Mouse (Mus musculus) thymus, adult 2 months (tissue): ENCODE results near the gene Tmem59.

ENCODE experiments used
- CTCF ChIP-seq: fragments of 200-500 bp; IDR thresholded peaks from 2 replicates; pipeline ENCODE4 v1.5.1; 2012; ENCODE audit warnings: mild to moderate bottlenecking, control low read depth, low read length, moderate library complexity, borderline replicate concordance; ENCODE audit not compliant: control insufficient read depth, poor library complexity, insufficient read depth; ENCODE audit errors: extremely low read depth
- POLR2A ChIP-seq: fragments of 200-500 bp; IDR thresholded peaks from 2 replicates; pipeline ENCODE4 v1.6.1; 2012; ENCODE audit warnings: mild to moderate bottlenecking, low read length, control low read depth, moderate library complexity; ENCODE audit not compliant: control insufficient read depth, poor library complexity, insufficient read depth; ENCODE audit errors: extremely low read depth

DNA sequence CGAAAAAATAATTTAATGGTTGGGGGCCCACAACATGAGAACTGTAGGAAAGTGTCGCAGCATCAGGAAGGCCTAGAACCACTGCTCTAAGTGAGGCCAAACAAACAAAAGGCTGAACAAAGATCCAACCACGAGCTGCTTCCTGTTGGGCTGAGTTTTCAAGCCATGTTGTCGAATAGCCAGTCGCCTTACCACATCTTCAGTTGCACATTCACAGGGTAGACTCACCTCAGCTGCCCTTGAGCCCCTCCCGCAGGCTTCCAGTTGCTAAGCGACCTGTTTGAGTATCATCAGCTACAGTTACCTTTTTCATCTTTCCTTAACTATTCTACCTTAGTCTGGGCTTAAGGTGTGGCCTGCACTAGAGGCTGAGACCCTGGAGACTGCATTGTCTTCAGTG is 24.8 kb downstream of the Tmem59 start:
- TF ChIP-seq CTCF = no peak
- no peak for TF ChIP-seq POLR2A
